Mouse (Mus musculus): ENCODE results near the gene Pacsin1.

- TF ChIP-seq CTCF (IDR thresholded peaks at IDR 0.05; ENCODE audit: low read depth, low read length) = peak; percentile 85
- TF ChIP-seq POLR2A (IDR thresholded peaks at IDR 0.05; ENCODE audit: extremely low read depth, insufficient read depth, low read length) = no peak
Observed at GRCm38 (mm10) chr17:27702518-27702917, 47.2 kb downstream of the Pacsin1 start.
